Mouse (Mus musculus): ENCODE data around the gene Cspg4. TPM values are rescaled to one million over a fixed set of nuclear protein-coding genes. Genes with fewer than 3 reads are reported as not detected.
"Not testable (repeated sequence)": the region's sequence is repeated elsewhere in the genome, so short reads cannot be mapped to it uniquely, and the experiment has no call there.

Cspg4 gene
- polyA plus RNA-seq, 1 experiment from 2014 or later = 23.0 TPM

GRCm38 (mm10) chr9:56936861-56937222 is 72.0 kb downstream of the Cspg4 start:
- Histone ChIP-seq H3K9me3 (ENCODE audit: control insufficient read depth, low read length) (no peaks in the 10 kb centered on the region), H3K4me1 (ENCODE audit: control insufficient read depth in 2 of 2, insufficient read depth in 2 of 2, low read length in 2 of 2) (peaks cover 2 to 14% of the 10 kb centered on the region in 2 experiments; a peak in 1 of 4 replicates), H3K4me3 (ENCODE audit: control insufficient read depth in 1 of 2, insufficient read depth in 1 of 2, low read depth in 1 of 2, low read length in 2 of 2) (peak overlapping the region; percentile 69 to 83), H3K27me3 (ENCODE audit: control insufficient read depth, insufficient read depth, low read length) (no peaks in the 10 kb centered on the region), H3K27ac (replicated peaks in 1 of 2; ENCODE audit: control insufficient read depth in 1 of 2, insufficient read depth in 1 of 2, low read depth in 2 of 2, low read length in 2 of 2) (peak overlapping the region; percentile 12 to 51; a peak in 2 of 4 replicates), H3K36me3 (ENCODE audit: control insufficient read depth, insufficient read depth, low read length) (no peaks in the 10 kb centered on the region), H3K4me2 (ENCODE audit: low read length) (peak overlapping the region; percentile 85), H3K9ac (ENCODE audit: low read length) (peak overlapping the region; percentile 89)
- ATAC-seq (ENCODE audit: insufficient number of reproducible peaks, insufficient read depth, low FRiP score, low read depth) = no peak
- 22% methylated on average over 6 of the region's 6 CpGs for WGBS

GRCm38 (mm10) chr9:56937223-56938160 is 72.7 kb downstream of the Cspg4 start, which contains the start of gene Imp3:
Gene Imp3, plus strand, starts transcription at chr9:56937475.
- peak within 1 kb of the TSS; percentile 85 for H3K4me2 ChIP-seq (ENCODE audit: low read length)
- WGBS = under 1% methylated on average over 73 of the region's 73 CpGs
- peak; percentile 87 for ATAC-seq (ENCODE audit: insufficient number of reproducible peaks, insufficient read depth, low FRiP score, low read depth)
- no peaks in the 10 kb centered on the region for H3K9me3 ChIP-seq (ENCODE audit: control insufficient read depth, low read length)
- peak within 1 kb of the TSS; percentile 69 to 83 for H3K4me3 ChIP-seq (ENCODE audit: control insufficient read depth in 1 of 2, insufficient read depth in 1 of 2, low read depth in 1 of 2, low read length in 2 of 2)
- H3K4me1 ChIP-seq (ENCODE audit: control insufficient read depth in 2 of 2, insufficient read depth in 2 of 2, low read length in 2 of 2) = peaks cover 2 to 14% of the 10 kb centered on the region in 2 experiments; a peak in 1 of 4 replicates
- H3K27ac ChIP-seq (replicated peaks in 1 of 2; ENCODE audit: control insufficient read depth in 1 of 2, insufficient read depth in 1 of 2, low read depth in 2 of 2, low read length in 2 of 2) = peak within 1 kb of the TSS; percentile 84 to 88
- H3K27me3 ChIP-seq (ENCODE audit: control insufficient read depth, insufficient read depth, low read length) = no peaks in the 10 kb centered on the region
- no peaks in the 10 kb centered on the region for H3K36me3 ChIP-seq (ENCODE audit: control insufficient read depth, insufficient read depth, low read length)
- peak within 1 kb of the TSS; percentile 89 for H3K9ac ChIP-seq (ENCODE audit: low read length)

- peak overlapping the region; percentile 89 for H3K9ac ChIP-seq (ENCODE audit: low read length)
- H3K4me1 ChIP-seq (ENCODE audit: control insufficient read depth in 2 of 2, insufficient read depth in 2 of 2, low read length in 2 of 2) = peaks cover 2 to 14% of the 10 kb centered on the region in 2 experiments; a peak in 1 of 4 replicates
These were observed 73.5 kb downstream of the Cspg4 start for GRCm38 (mm10) chr9:56938374-56938773.

DNA sequence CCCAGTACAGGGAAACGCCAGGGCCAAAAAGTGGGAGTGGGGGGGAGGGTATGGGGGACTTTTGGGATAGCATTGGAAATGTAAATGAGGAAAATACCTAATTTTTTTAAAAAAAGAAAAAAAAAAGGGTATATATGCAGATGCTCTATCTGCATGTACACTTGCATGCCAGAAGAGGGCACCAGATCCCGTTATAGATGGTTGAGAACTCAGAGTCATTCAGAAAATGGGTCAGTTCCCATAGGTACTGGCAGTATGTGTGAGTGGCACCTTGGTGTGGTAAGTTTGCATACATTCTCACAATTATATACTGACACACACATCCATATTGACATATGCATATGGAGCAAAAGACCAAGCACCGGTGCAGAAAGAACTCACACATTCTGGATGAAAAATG is 82.6 kb downstream of the Cspg4 start:
- H3K36me3 ChIP-seq (ENCODE audit: control insufficient read depth, insufficient read depth, low read length); H3K27ac ChIP-seq (replicated peaks in 1 of 2; ENCODE audit: control insufficient read depth in 1 of 2, insufficient read depth in 1 of 2, low read depth in 2 of 2, low read length in 2 of 2); ATAC-seq (ENCODE audit: insufficient number of reproducible peaks, insufficient read depth, low FRiP score, low read depth); H3K4me3 ChIP-seq (ENCODE audit: control insufficient read depth in 1 of 2, insufficient read depth in 1 of 2, low read depth in 1 of 2, low read length in 2 of 2); H3K9ac ChIP-seq (ENCODE audit: low read length); H3K4me2 ChIP-seq (ENCODE audit: low read length); H3K9me3 ChIP-seq (ENCODE audit: control insufficient read depth, low read length); H3K27me3 ChIP-seq (ENCODE audit: control insufficient read depth, insufficient read depth, low read length): not testable (repeated sequence)
- peaks cover 5 to 11% of the 10 kb centered on the region in 2 experiments; a peak in 3 of 4 replicates for H3K4me1 ChIP-seq (ENCODE audit: control insufficient read depth in 2 of 2, insufficient read depth in 2 of 2, low read length in 2 of 2)
- WGBS = 24% methylated on average over 3 of the region's 3 CpGs

More at GRCm38 (mm10) chr9:56938374-56938773, 73.5 kb downstream of the Cspg4 start:
- under 1% methylated on average over 7 of the region's 7 CpGs for WGBS
- Histone ChIP-seq H3K36me3 (ENCODE audit: control insufficient read depth, insufficient read depth, low read length) (no peaks in the 10 kb centered on the region), H3K9me3 (ENCODE audit: control insufficient read depth, low read length) (no peaks in the 10 kb centered on the region), H3K27ac (replicated peaks in 1 of 2; ENCODE audit: control insufficient read depth in 1 of 2, insufficient read depth in 1 of 2, low read depth in 2 of 2, low read length in 2 of 2) (peak overlapping the region; percentile 46 to 88; a peak in 3 of 4 replicates), H3K4me3 (ENCODE audit: control insufficient read depth in 1 of 2, insufficient read depth in 1 of 2, low read depth in 1 of 2, low read length in 2 of 2) (peak overlapping the region; percentile 69 to 83), H3K4me2 (ENCODE audit: low read length) (peak overlapping the region; percentile 85), H3K27me3 (ENCODE audit: control insufficient read depth, insufficient read depth, low read length) (no peaks in the 10 kb centered on the region)
- ATAC-seq (ENCODE audit: insufficient number of reproducible peaks, insufficient read depth, low FRiP score, low read depth) = no peak

DNA sequence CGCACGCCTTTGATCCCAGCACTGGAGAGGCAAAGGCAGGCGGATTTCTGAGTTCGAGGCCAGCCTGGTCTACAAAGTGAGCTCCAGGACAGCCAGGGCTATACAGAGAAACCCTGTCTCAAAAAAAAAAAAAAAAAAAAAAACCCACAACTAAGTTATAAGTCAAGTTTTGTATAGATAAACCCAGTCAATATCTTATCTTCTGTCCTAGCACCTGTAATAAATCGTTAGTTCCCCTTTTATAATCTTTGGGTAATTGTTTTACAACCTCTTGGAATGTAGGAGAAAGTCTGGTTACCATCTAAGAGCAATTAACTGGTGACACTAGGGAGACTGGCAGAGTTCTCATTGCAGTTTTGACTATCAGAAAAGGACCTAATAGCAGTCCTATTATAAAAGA is 83.9 kb downstream of the Cspg4 start:
- H3K36me3 ChIP-seq (ENCODE audit: control insufficient read depth, insufficient read depth, low read length); H3K27me3 ChIP-seq (ENCODE audit: control insufficient read depth, insufficient read depth, low read length); H3K27ac ChIP-seq (replicated peaks in 1 of 2; ENCODE audit: control insufficient read depth in 1 of 2, insufficient read depth in 1 of 2, low read depth in 2 of 2, low read length in 2 of 2); H3K9ac ChIP-seq (ENCODE audit: low read length); H3K9me3 ChIP-seq (ENCODE audit: control insufficient read depth, low read length); H3K4me2 ChIP-seq (ENCODE audit: low read length); ATAC-seq (ENCODE audit: insufficient number of reproducible peaks, insufficient read depth, low FRiP score, low read depth); H3K4me3 ChIP-seq (ENCODE audit: control insufficient read depth in 1 of 2, insufficient read depth in 1 of 2, low read depth in 1 of 2, low read length in 2 of 2): not testable (repeated sequence)
- peaks cover 5 to 11% of the 10 kb centered on the region in 2 experiments; a peak in 3 of 4 replicates for H3K4me1 ChIP-seq (ENCODE audit: control insufficient read depth in 2 of 2, insufficient read depth in 2 of 2, low read length in 2 of 2)
- WGBS = 75% methylated on average over 5 of the region's 5 CpGs

Other genes with a start within 250 kb of the Cspg4 start
- 1.5 and 1.9 TPM in 2 replicates for gene Lingo1, start 68.6 kb upstream of the Cspg4 start, polyA plus RNA-seq (2014; fragmentation: Nextera tagmentation; extraction: Ambion mirVana)
- gene Odf3l1, start 354 bp upstream of the Cspg4 start, polyA plus RNA-seq (2014; fragmentation: Nextera tagmentation; extraction: Ambion mirVana) = 0.50 and 0.72 TPM in 2 replicates
- 5.5 and 5.9 TPM in 2 replicates for gene Snx33, start 63.3 kb downstream of the Cspg4 start, polyA plus RNA-seq (2014; fragmentation: Nextera tagmentation; extraction: Ambion mirVana)
- gene Imp3, start 72.4 kb downstream of the Cspg4 start, polyA plus RNA-seq (2014; fragmentation: Nextera tagmentation; extraction: Ambion mirVana) = 60.0 and 70.5 TPM in 2 replicates
- 16.4 and 18.8 TPM in 2 replicates for gene Snupn, start 85.8 kb downstream of the Cspg4 start, polyA plus RNA-seq (2014; fragmentation: Nextera tagmentation; extraction: Ambion mirVana)
- gene Ptpn9, start 129.9 kb downstream of the Cspg4 start, polyA plus RNA-seq (2014; fragmentation: Nextera tagmentation; extraction: Ambion mirVana) = 22.6 and 24.9 TPM in 2 replicates
- 25.2 and 29.2 TPM in 2 replicates for gene Sin3a, start 207.0 kb downstream of the Cspg4 start, polyA plus RNA-seq (2014; fragmentation: Nextera tagmentation; extraction: Ambion mirVana)